ENCODE assay signal across 21 mouse cellular contexts in the genomic region with DNA sequence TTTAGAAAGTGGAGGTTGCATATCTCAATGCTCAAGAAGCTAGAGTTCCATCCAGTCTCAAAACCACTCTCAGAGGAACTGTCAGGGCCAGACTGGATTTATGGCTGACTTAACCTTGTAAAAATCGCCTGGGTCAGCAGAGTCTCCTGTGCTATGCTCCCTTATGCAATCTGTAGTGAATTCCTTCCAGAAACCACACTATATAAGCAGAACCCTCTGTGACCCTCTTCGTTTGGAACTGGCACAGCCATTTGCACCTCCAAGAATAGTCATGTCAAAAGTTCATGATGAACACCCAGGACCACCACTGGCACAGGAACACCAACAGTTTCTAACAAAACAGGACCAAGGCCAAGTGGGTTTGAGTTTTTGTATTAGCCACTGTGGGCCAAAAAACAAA.
DNase-seq lines count a peak whose midpoint lies in the region; ATAC-seq and TF ChIP-seq lines count a peak whose summit lies in the region.
"Had no signal": no experiment of that assay in that cellular context is flagged by ENCODE, and none has a peak within 500 bp of the region (broad histone marks: within the 10 kb centered on the region; RNA-seq: fewer than 3 reads in every experiment).

No protein-coding gene starts in this region.

- TF ChIP-seq CTCF in kidney, adult 2 months (conservative IDR thresholded peaks at IDR 0.05; ENCODE audit: insufficient read depth, insufficient read length, low read depth, low read length): no peak
- no peak for TF ChIP-seq CTCF in forebrain, postnatal 0 days (IDR thresholded peaks at IDR 0.05; ENCODE audit: low read depth)

- H3K4me3 ChIP-seq in kidney, adult 2 months (ENCODE audit: insufficient read depth, low read depth, low read length): no peak overlapping the region
- no peak overlapping the region for H3K4me3 ChIP-seq in kidney, embryonic 15.5 days (replicated peaks)
- H3K4me3 ChIP-seq in forebrain, postnatal 0 days (ENCODE audit: low read depth, low read length): no peak overlapping the region
- H3K4me3 ChIP-seq: heart, adult 2 months; hindbrain, embryonic 12.5 days; hindbrain, embryonic 15.5 days had no signal

- no peaks in the 10 kb centered on the region for H3K9me3 ChIP-seq in kidney, embryonic 15.5 days (replicated peaks)
- no peaks in the 10 kb centered on the region for H3K9me3 ChIP-seq in forebrain, postnatal 0 days (ENCODE audit: low read length)
- H3K9me3 ChIP-seq: hindbrain, embryonic 12.5 days; hindbrain, embryonic 15.5 days had no signal

- H3K9ac ChIP-seq in kidney, embryonic 15.5 days: no peak overlapping the region
- H3K9ac ChIP-seq in forebrain, postnatal 0 days: no peak overlapping the region
- H3K9ac ChIP-seq: hindbrain, embryonic 12.5 days; hindbrain, embryonic 15.5 days had no signal

- no peaks in the 10 kb centered on the region for H3K4me1 ChIP-seq in kidney, adult 2 months (ENCODE audit: control insufficient read depth, insufficient read depth, low read length)
- peaks cover 20% of the 10 kb centered on the region for H3K4me1 ChIP-seq in kidney, embryonic 15.5 days
- no peaks in the 10 kb centered on the region for H3K4me1 ChIP-seq in forebrain, postnatal 0 days (ENCODE audit: insufficient read depth)

- no peak for ATAC-seq in kidney, embryonic 15.5 days (replicated peaks; ENCODE audit: low FRiP score)
- ATAC-seq in CD4-positive, CD25-positive, alpha-beta regulatory T cell, adult 4 months: no peak
- ATAC-seq in forebrain, postnatal 0 days: no peak
- ATAC-seq: forebrain, embryonic 14.5 days; intestine, postnatal 0 days; Patski had no signal

- peak; percentile 17 for DNase-seq in adrenal gland, adult 2 months
- DNase-seq in adrenal gland, postnatal 4 days (ENCODE audit: low spot score in 2 of 2): no peak
- DNase-seq in kidney, adult 2 months: peak; percentile 3
- DNase-seq in adipocyte (ENCODE audit: low spot score): peak; percentile 64
- no peak for DNase-seq in forebrain, postnatal 0 days
- DNase-seq: adrenal gland, postnatal 10 days; B cell, adult 2 months; cerebellum, adult 11-12 months; cerebellum, adult 8-10 months; cerebellum, postnatal 10 days; cerebellum, postnatal 36 days; gastrocnemius, postnatal 25 days; heart, adult 2 months had no signal

- WGBS in kidney, adult 2 months: 41% methylated on average over 2 of the region's 2 CpGs
- 49% methylated on average over 2 of the region's 2 CpGs for WGBS in kidney, embryonic 15.5 days
- 75% methylated on average over 2 of the region's 2 CpGs for WGBS in forebrain, postnatal 0 days

- no peak overlapping the region for H3K27ac ChIP-seq in kidney, adult 2 months (ENCODE audit: insufficient read depth, low read depth, low read length)
- H3K27ac ChIP-seq in kidney, embryonic 15.5 days: no peak overlapping the region
- H3K27ac ChIP-seq in forebrain, postnatal 0 days (ENCODE audit: low read depth, low read length): no peak overlapping the region
- H3K27ac ChIP-seq: heart, adult 2 months; hindbrain, embryonic 12.5 days had no signal

- no peaks in the 10 kb centered on the region for H3K36me3 ChIP-seq in kidney, adult 2 months (ENCODE audit: control insufficient read depth, insufficient read depth, low read length)
- H3K36me3 ChIP-seq in kidney, embryonic 15.5 days: no peaks in the 10 kb centered on the region
- no peaks in the 10 kb centered on the region for H3K36me3 ChIP-seq in forebrain, postnatal 0 days (ENCODE audit: insufficient read depth)
- H3K36me3 ChIP-seq: hindbrain, embryonic 12.5 days; hindbrain, embryonic 15.5 days had no signal

- TF ChIP-seq POLR2A in kidney, adult 2 months (IDR thresholded peaks at IDR 0.05; ENCODE audit: low read depth, low read length): no peak

- no peak overlapping the region for H3K4me2 ChIP-seq in kidney, embryonic 15.5 days
- H3K4me2 ChIP-seq in forebrain, postnatal 0 days (ENCODE audit: low read depth): no peak overlapping the region
- H3K4me2 ChIP-seq: heart, embryonic 11.5 days; hindbrain, embryonic 12.5 days; hindbrain, embryonic 15.5 days had no signal

- no peaks in the 10 kb centered on the region for H3K27me3 ChIP-seq in kidney, adult 2 months (replicated peaks; ENCODE audit: control insufficient read depth, insufficient read depth, low read length)
- no peaks in the 10 kb centered on the region for H3K27me3 ChIP-seq in kidney, embryonic 15.5 days
- H3K27me3 ChIP-seq in forebrain, postnatal 0 days (ENCODE audit: insufficient read depth, low read length): no peaks in the 10 kb centered on the region
- H3K27me3 ChIP-seq: hindbrain, embryonic 12.5 days; hindbrain, embryonic 15.5 days; Patski had no signal

Comparison
In these comparisons a context has a peak if more than half of its experiments do, and no peak if none do; other contexts are left out.
1. DNase-seq: peak in adrenal gland, adult 2 months (single experiment), kidney, adult 2 months (single experiment) and adipocyte (single experiment); none in adrenal gland, postnatal 4 days (0 of 2) and forebrain, postnatal 0 days (single experiment).